Mouse (Mus musculus): ENCODE measurements at regions not wholly inside any gene's neighbourhood (a gene's known extent, or its start where the extent isn't known, plus 50 kb on each side); places are given as distances from the start of the nearest gene placed in this dataset.
"Not testable (repeated sequence)": the region's sequence is repeated elsewhere in the genome, so short reads cannot be mapped to it uniquely, and the experiment has no call there.

- in situ Hi-C loops (cut with MboI, MseI) = not testable (repeated sequence)
Observed at GRCm38 (mm10) chr17:17197229-17197628, 76.0 kb downstream of the Zfp97 start.

- in situ Hi-C loops (cut with MboI, MseI) = no loop called here
Observed at GRCm38 (mm10) chr17:17229069-17229468, 107.9 kb downstream of the Zfp97 start.

GRCm38 (mm10) chr17:17234329-17235185 is 113.3 kb downstream of the Zfp97 start:
- in situ Hi-C loops (cut with MboI, MseI) = loop anchor here (10.0 kb wide), 1 partner anchor 50 kb away; no protein-coding TSS in a partner anchor

GRCm38 (mm10) chr17:17235186-17235482 is 113.9 kb downstream of the Zfp97 start:
- in situ Hi-C loops (cut with MboI, MseI) = loop anchor here (10.0 kb wide), 1 partner anchor 50 kb away; no protein-coding TSS in a partner anchor

Measured in regulatory T cell (primary cell).